Mouse (Mus musculus) thymus, adult 2 months (tissue): ENCODE measurements around the gene Foxm1. TPM values are rescaled to one million over a fixed set of nuclear protein-coding genes. Genes with fewer than 3 reads are reported as not detected.

Source experiments
- DNase-seq: peaks from one replicate; pipeline ENCODE4 v3.0.0; 2021
- H3K27ac ChIP-seq: fragments of 200-500 bp; 2 replicates; pipeline ENCODE4 v1.5.1; 2012; ENCODE audit warnings: low read length, control low read depth; ENCODE audit not compliant: control insufficient read depth, insufficient read depth
- H3K27me3 ChIP-seq: fragments of 200-500 bp; 2 replicates; pipeline ENCODE4 v1.6.1; 2012; ENCODE audit warnings: mild to moderate bottlenecking, low read length, moderate library complexity, mixed read lengths; ENCODE audit not compliant: control insufficient read depth, insufficient read depth
- H3K36me3 ChIP-seq: fragments of 200-500 bp; 2 replicates; pipeline ENCODE4 v1.6.1; 2012; ENCODE audit warnings: mild to moderate bottlenecking, low read length, moderate library complexity; ENCODE audit not compliant: control insufficient read depth, insufficient read depth
- H3K4me1 ChIP-seq: fragments of 200-500 bp; replicated peaks from 2 replicates; pipeline ENCODE4 v1.6.1; 2012; ENCODE audit warnings: low read length; ENCODE audit not compliant: control insufficient read depth, insufficient read depth
- H3K4me3 ChIP-seq: fragments of 200-500 bp; 2 replicates; pipeline ENCODE4 v1.5.1; 2012; ENCODE audit warnings: mild to moderate bottlenecking, low read length, control low read depth, moderate library complexity; ENCODE audit not compliant: control insufficient read depth, insufficient read depth
- CTCF ChIP-seq: fragments of 200-500 bp; IDR thresholded peaks from 2 replicates; pipeline ENCODE4 v1.5.1; 2012; ENCODE audit warnings: mild to moderate bottlenecking, control low read depth, low read length, moderate library complexity, borderline replicate concordance; ENCODE audit not compliant: control insufficient read depth, poor library complexity, insufficient read depth; ENCODE audit errors: extremely low read depth
- POLR2A ChIP-seq: fragments of 200-500 bp; IDR thresholded peaks from 2 replicates; pipeline ENCODE4 v1.6.1; 2012; ENCODE audit warnings: mild to moderate bottlenecking, low read length, control low read depth, moderate library complexity; ENCODE audit not compliant: control insufficient read depth, poor library complexity, insufficient read depth; ENCODE audit errors: extremely low read depth
- WGBS: fragments of 180-500 bp; shearing (Covaris S2); methylation state at CpG from one replicate; pipeline ENCODE4 v1.1.7; 2018; 5-methylcytosine and 5-hydroxymethylcytosine counted together
- polyA plus RNA-seq: library from polyadenylated mRNA; depleted of rRNA; stranded (reverse); fragments of >200 nt; gene quantifications from 2 replicates; pipeline ENCODE4 v1.2.3, GENCODE M21; 2012

The Foxm1 gene
- polyA plus RNA-seq, 1 experiment: 115 TPM

- Histone ChIP-seq H3K27me3 (no peaks in the 10 kb centered on the region), H3K27ac (no peak overlapping the region), H3K36me3 (peaks cover 25% of the 10 kb centered on the region), H3K4me3 (no peak overlapping the region), H3K4me1 (no peaks in the 10 kb centered on the region)
- TF ChIP-seq POLR2A (no peak), CTCF (no peak)
- no peak for DNase-seq
- 97% methylated on average over 7 of the region's 7 CpGs for WGBS
Observed at GRCm38 (mm10) chr6:128408544-128409125, 45.9 kb downstream of the Foxm1 start.

- H3K36me3 ChIP-seq: peaks cover 25% of the 10 kb centered on the region
- 96% methylated on average over 13 of the region's 13 CpGs for WGBS
- H3K4me1 ChIP-seq: no peaks in the 10 kb centered on the region
Observed at GRCm38 (mm10) chr6:128410305-128410704, 47.5 kb downstream of the Foxm1 start.

GRCm38 (mm10) chr6:128411115-128411514 is 48.3 kb downstream of the Foxm1 start:
- 42% methylated on average over 3 of the region's 3 CpGs for WGBS
- peak; percentile 80 for DNase-seq
- no peak overlapping the region for H3K4me3 ChIP-seq
- no peak for TF ChIP-seq POLR2A
- TF ChIP-seq CTCF: no peak
- no peaks in the 10 kb centered on the region for H3K27me3 ChIP-seq
- H3K36me3 ChIP-seq: peaks cover 25% of the 10 kb centered on the region
- no peaks in the 10 kb centered on the region for H3K4me1 ChIP-seq
- no peak overlapping the region for H3K27ac ChIP-seq

More at GRCm38 (mm10) chr6:128410305-128410704, 47.5 kb downstream of the Foxm1 start:
- no peak for DNase-seq
- Histone ChIP-seq H3K4me3 (no peak overlapping the region), H3K27me3 (no peaks in the 10 kb centered on the region), H3K27ac (no peak overlapping the region)
- TF ChIP-seq CTCF: no peak
- TF ChIP-seq POLR2A: no peak

GRCm38 (mm10) chr6:128416169-128416568 is 53.4 kb downstream of the Foxm1 start:
- 95% methylated on average over 5 of the region's 5 CpGs for WGBS
- TF ChIP-seq POLR2A (no peak), CTCF (no peak)
- Histone ChIP-seq H3K36me3 (peaks cover 6% of the 10 kb centered on the region; the same call in 1 of the 2 replicates), H3K4me1 (no peaks in the 10 kb centered on the region), H3K4me3 (no peak overlapping the region), H3K27me3 (no peaks in the 10 kb centered on the region), H3K27ac (no peak overlapping the region)
- DNase-seq: no peak

- H3K36me3 ChIP-seq: no peaks in the 10 kb centered on the region
- no peaks in the 10 kb centered on the region for H3K27me3 ChIP-seq
- DNase-seq: no peak
- TF ChIP-seq POLR2A: no peak
- no peak for TF ChIP-seq CTCF
- no peak overlapping the region for H3K4me3 ChIP-seq
- no peak overlapping the region for H3K27ac ChIP-seq
- WGBS: 98% methylated on average over 1 of the region's 1 CpGs
- H3K4me1 ChIP-seq: no peaks in the 10 kb centered on the region
Observed at GRCm38 (mm10) chr6:128418076-128418475, 55.3 kb downstream of the Foxm1 start.

GRCm38 (mm10) chr6:128421036-128421435 is 58.3 kb downstream of the Foxm1 start:
- no peaks in the 10 kb centered on the region for H3K36me3 ChIP-seq
- no peak for TF ChIP-seq POLR2A
- 80% methylated on average over 2 of the region's 2 CpGs for WGBS
- H3K27me3 ChIP-seq: no peaks in the 10 kb centered on the region
- no peak overlapping the region for H3K27ac ChIP-seq
- peaks cover 2% of the 10 kb centered on the region for H3K4me1 ChIP-seq
- H3K4me3 ChIP-seq: no peak overlapping the region
- no peak for DNase-seq

GRCm38 (mm10) chr6:128421480-128421879 is 58.7 kb downstream of the Foxm1 start:
- H3K27me3 ChIP-seq: no peaks in the 10 kb centered on the region
- peaks cover 2% of the 10 kb centered on the region for H3K4me1 ChIP-seq
- TF ChIP-seq POLR2A (no peak), CTCF (no peak)
- no peak overlapping the region for H3K4me3 ChIP-seq
- H3K36me3 ChIP-seq: no peaks in the 10 kb centered on the region
- 93% methylated on average over 3 of the region's 3 CpGs for WGBS
- H3K27ac ChIP-seq: no peak overlapping the region
- no peak for DNase-seq
